Mouse (Mus musculus): ENCODE data around the gene Ddx19a.
"Not testable (repeated sequence)": the region's sequence is repeated elsewhere in the genome, so short reads cannot be mapped to it uniquely, and the experiment has no call there.

Gene Ddx19a

GRCm38 (mm10) chr8:110932444-110932843, 65.2 kb downstream of the Ddx19a start:
- no peak for DNase-seq

GRCm38 (mm10) chr8:110931176-110931939, 66.2 kb downstream of the Ddx19a start:
- DNase-seq = peak; percentile 82

GRCm38 (mm10) chr8:110929672-110930071, 67.9 kb downstream of the Ddx19a start:
- not testable (repeated sequence) for DNase-seq

DNA sequence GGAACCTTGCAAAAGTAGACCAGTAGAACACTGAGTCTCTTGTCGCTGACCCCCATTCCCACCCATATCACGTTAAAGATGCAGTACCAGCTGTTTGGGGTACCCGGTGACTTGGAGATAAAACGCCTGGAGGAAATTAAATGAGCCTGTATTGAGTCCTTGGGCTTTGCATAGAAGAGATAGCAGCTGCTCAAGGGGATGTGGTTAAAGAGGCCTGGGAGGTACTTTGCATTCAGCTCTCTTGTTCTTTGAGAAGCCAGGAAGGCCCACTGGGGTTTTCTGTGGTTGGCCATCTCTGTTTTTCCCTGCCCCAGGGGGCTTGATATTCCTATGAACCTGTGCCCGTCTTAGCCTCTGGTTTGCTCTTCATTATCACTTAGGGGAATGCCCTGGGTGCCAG, 68.5 kb downstream of the Ddx19a start:
- no peak for DNase-seq

DNA sequence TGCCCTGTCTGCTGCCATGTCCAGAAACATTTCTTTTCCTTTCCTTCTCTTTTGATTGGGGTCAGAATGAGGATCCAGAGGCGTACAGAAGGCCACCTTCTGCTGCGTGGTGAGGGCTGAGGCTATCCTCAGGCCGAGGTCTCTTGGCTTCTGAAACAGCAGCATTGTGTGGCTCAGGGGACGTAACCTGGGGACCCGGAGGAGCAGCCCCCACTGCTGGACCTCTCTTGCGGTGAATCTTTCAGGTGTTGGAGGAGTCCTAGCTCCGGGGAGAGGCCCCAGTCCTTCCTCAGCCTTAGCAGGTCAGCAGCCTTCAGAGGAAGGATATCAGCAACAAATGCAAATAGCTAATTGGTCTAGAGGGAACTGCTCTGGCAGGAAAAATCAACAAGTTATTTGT, 69.2 kb downstream of the Ddx19a start:
- DNase-seq = no peak

- no peak for DNase-seq
Measured at GRCm38 (mm10) chr8:110926690-110927089, 70.9 kb downstream of the Ddx19a start.

DNA sequence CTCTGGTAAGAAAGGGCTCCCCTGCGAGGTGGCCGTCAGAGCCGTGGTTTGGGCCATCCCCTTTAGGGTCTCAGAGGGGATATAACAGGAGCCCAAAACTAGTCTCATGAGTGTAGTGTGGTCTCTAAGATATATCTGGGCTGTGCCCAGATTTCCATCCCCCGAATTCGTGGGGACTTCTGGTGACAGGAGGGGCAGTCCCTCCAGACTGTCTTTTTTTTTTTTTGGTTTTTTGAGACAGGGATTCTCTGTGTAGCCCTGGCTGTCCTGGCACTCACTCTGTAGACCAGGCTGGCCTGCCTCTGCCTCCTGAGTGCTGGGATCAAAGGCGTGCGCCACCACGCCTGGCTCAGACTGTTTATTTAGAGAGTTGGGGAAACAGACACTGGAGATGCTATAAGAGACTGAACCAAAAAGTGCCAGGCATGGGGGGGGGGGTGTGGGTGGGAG, 71.9 kb downstream of the Ddx19a start:
- DNase-seq = no peak
